Mouse (Mus musculus): ENCODE data around the gene Klhl26. TPM values are rescaled to one million over a fixed set of nuclear protein-coding genes. Genes with fewer than 3 reads are reported as not detected.

Gene Klhl26
- total RNA-seq (2023): 1 to 10 TPM; 4.0 to 4.1 TPM

GRCm38 (mm10) chr8:70476333-70477268 lies at the start of gene Klhl26:
Gene Klhl26, minus strand, starts transcription at chr8:70476968.

GRCm38 (mm10) chr8:70510228-70510915 lies 33.6 kb upstream of the Klhl26 start, which contains the start of gene Uba52:
Gene Uba52, minus strand, starts transcription at chr8:70510801.

GRCm38 (mm10) chr8:70506328-70507026 lies 29.7 kb upstream of the Klhl26 start, which contains the start of gene Rex1bd:
Gene Rex1bd, minus strand, starts transcription at chr8:70506752.

GRCm38 (mm10) chr8:70492664-70493640 lies 16.2 kb upstream of the Klhl26 start, which contains the start of gene Crlf1:
Gene Crlf1, plus strand, starts transcription at chr8:70493158.

GRCm38 (mm10) chr8:70486941-70487520 lies 10.3 kb upstream of the Klhl26 start, which contains the start of gene Tmem59l:
Gene Tmem59l, minus strand, starts transcription at chr8:70487358.

GRCm38 (mm10) chr8:70439055-70439847 lies 37.5 kb downstream of the Klhl26 start, which contains the start of gene Crtc1:
Gene Crtc1, minus strand, starts transcription at chr8:70439579.

Other genes with a start within 250 kb of the Klhl26 start
- gene Sugp2, start 242.7 kb downstream of the Klhl26 start, total RNA-seq (2023): 10 to 100 TPM; 29.2 to 30.7 TPM
- 1 to 10 TPM; 7.6 to 9.0 TPM for gene Armc6, start 242.5 kb downstream of the Klhl26 start, total RNA-seq (2023)
- gene Homer3, start 194.1 kb downstream of the Klhl26 start, total RNA-seq (2023): 1 to 10 TPM; 8.2 to 9.1 TPM
- gene Ddx49, start 174.5 kb downstream of the Klhl26 start, total RNA-seq (2023): 10 to 100 TPM; 22.3 to 27.9 TPM
- gene Cope, start 174.4 kb downstream of the Klhl26 start, total RNA-seq (2023): 100 to 1,000 TPM; 114 to 123 TPM
- not detected for gene Cers1, start 161.2 kb downstream of the Klhl26 start, total RNA-seq (2023)
- gene Gdf1, start 147.2 kb downstream of the Klhl26 start, total RNA-seq (2023): not detected
- gene Upf1, start 123.7 kb downstream of the Klhl26 start, total RNA-seq (2023): 10 to 100 TPM; 58.6 to 59.2 TPM
- gene Comp, start 103.4 kb downstream of the Klhl26 start, total RNA-seq (2023): under 1 TPM; 0.13 to 0.26 TPM
- gene Crtc1, start 37.4 kb downstream of the Klhl26 start, total RNA-seq (2023): 1 to 10 TPM; 3.9 to 6.9 TPM
- not detected for gene Tmem59l, start 10.4 kb upstream of the Klhl26 start, total RNA-seq (2023)
- not detected for gene Crlf1, start 16.2 kb upstream of the Klhl26 start, total RNA-seq (2023)
- gene Rex1bd, start 29.8 kb upstream of the Klhl26 start, total RNA-seq (2023): 10 to 100 TPM; 38.6 to 39.3 TPM
- 1,000 to 10,000 TPM; 1,032 to 1,222 TPM for gene Uba52, start 33.8 kb upstream of the Klhl26 start, total RNA-seq (2023)
- 100 to 1,000 TPM; 181 to 184 TPM for gene Fkbp8, start 50.8 kb upstream of the Klhl26 start, total RNA-seq (2023)
- 10 to 100 TPM; 38.1 to 38.4 TPM for gene Kxd1, start 51.0 kb upstream of the Klhl26 start, total RNA-seq (2023)
- gene Ell, start 62.5 kb upstream of the Klhl26 start, total RNA-seq (2023): 10 to 100 TPM; 32.2 to 37.9 TPM
- gene Isyna1, start 117.4 kb upstream of the Klhl26 start, total RNA-seq (2023): 10 to 100 TPM; 29.5 to 40.1 TPM
- gene Ssbp4, start 131.9 kb upstream of the Klhl26 start, total RNA-seq (2023): 10 to 100 TPM; 60.1 to 77.7 TPM
- gene Lrrc25, start 139.2 kb upstream of the Klhl26 start, total RNA-seq (2023): 10 to 100 TPM; 65.7 to 79.1 TPM
- gene Gdf15, start 155.5 kb upstream of the Klhl26 start, total RNA-seq (2023): under 1 TPM; 0.49 to 0.90 TPM
- 1 to 10 TPM; 3.6 to 5.1 TPM for gene Pgpep1, start 183.4 kb upstream of the Klhl26 start, total RNA-seq (2023)
- gene Lsm4, start 196.3 kb upstream of the Klhl26 start, total RNA-seq (2023): 10 to 100 TPM; 40.7 to 61.6 TPM
- gene Jund, start 222.0 kb upstream of the Klhl26 start, total RNA-seq (2023): 1,000 to 10,000 TPM in 1 of 2 experiments, 100 to 1,000 TPM in 1; 926 to 1,259 TPM
- 1 to 10 TPM; 7.5 to 9.1 TPM for gene Iqcn, start 226.5 kb upstream of the Klhl26 start, total RNA-seq (2023)
- under 1 TPM in 1 of 2 experiments, not detected in 1; 0.64 TPM for gene Gm3336, start 241.6 kb upstream of the Klhl26 start, total RNA-seq (2023)
- under 1 TPM; 0.31 to 0.50 TPM for gene Pde4c, start 246.8 kb upstream of the Klhl26 start, total RNA-seq (2023)

Data from neutrophil, adult 83 days (primary cell).